Mouse (Mus musculus) midbrain, embryonic 12.5 days (tissue): ENCODE measurements around the gene Aco1. TPM values are rescaled to one million over a fixed set of nuclear protein-coding genes. Genes with fewer than 3 reads are reported as not detected.
A peak's percentile ranks its signal among the peaks of the same experiment; 100 is the strongest.

Experiments used
- ATAC-seq: fragments of 200-750 bp; cut with Nextera tagmentation; 2 replicates; pipeline ENCODE4 v1.8.0; 2017; ENCODE audit warnings: low read depth, moderate TSS enrichment, moderate library complexity; ENCODE audit not compliant: low FRiP score
- H3K27ac ChIP-seq: fragments of 300-500 bp; sonication (generic); replicated peaks from 2 replicates; pipeline ENCODE4 v1.5.1; 2016; ENCODE audit warnings: mild to moderate bottlenecking
- H3K27me3 ChIP-seq: fragments of 300-500 bp; sonication (generic); 2 replicates; pipeline ENCODE4 v1.6.1; 2016; ENCODE audit warnings: mild to moderate bottlenecking
- H3K36me3 ChIP-seq: fragments of 300-500 bp; sonication (generic); 2 replicates; pipeline ENCODE4 v1.6.1; 2016
- H3K4me1 ChIP-seq: fragments of 300-500 bp; sonication (generic); 2 replicates; pipeline ENCODE4 v1.6.1; 2016
- H3K4me2 ChIP-seq: fragments of 300-500 bp; sonication (generic); replicated peaks from 2 replicates; pipeline ENCODE4 v1.6.1; 2016; ENCODE audit warnings: mild to moderate bottlenecking, moderate library complexity
- H3K4me3 ChIP-seq: fragments of 300-500 bp; sonication (generic); 2 replicates; pipeline ENCODE4 v1.5.1; 2016; ENCODE audit warnings: mild to moderate bottlenecking
- H3K9ac ChIP-seq: fragments of 300-500 bp; sonication (generic); replicated peaks from 2 replicates; pipeline ENCODE4 v1.6.1; 2016; ENCODE audit warnings: mild to moderate bottlenecking, moderate library complexity
- H3K9me3 ChIP-seq: fragments of 300-500 bp; sonication (generic); 2 replicates; pipeline ENCODE4 v1.6.1; 2016; ENCODE audit warnings: mild to moderate bottlenecking
- WGBS: fragments of 180-500 bp; shearing (Covaris S2); methylation state at CpG from one replicate; pipeline ENCODE4 v1.1.7; 2016; 5-methylcytosine and 5-hydroxymethylcytosine counted together
- polyA plus RNA-seq: library from polyadenylated mRNA; unstranded; fragments of >200 nt; fragmentation: Nextera tagmentation; extraction: Ambion mirVana; gene quantifications from 2 replicates; pipeline ENCODE4 v1.2.1, GENCODE M21; 2016

Gene Aco1
- polyA plus RNA-seq, 1 experiment from 2014 or later, result 58.7 TPM

DNA sequence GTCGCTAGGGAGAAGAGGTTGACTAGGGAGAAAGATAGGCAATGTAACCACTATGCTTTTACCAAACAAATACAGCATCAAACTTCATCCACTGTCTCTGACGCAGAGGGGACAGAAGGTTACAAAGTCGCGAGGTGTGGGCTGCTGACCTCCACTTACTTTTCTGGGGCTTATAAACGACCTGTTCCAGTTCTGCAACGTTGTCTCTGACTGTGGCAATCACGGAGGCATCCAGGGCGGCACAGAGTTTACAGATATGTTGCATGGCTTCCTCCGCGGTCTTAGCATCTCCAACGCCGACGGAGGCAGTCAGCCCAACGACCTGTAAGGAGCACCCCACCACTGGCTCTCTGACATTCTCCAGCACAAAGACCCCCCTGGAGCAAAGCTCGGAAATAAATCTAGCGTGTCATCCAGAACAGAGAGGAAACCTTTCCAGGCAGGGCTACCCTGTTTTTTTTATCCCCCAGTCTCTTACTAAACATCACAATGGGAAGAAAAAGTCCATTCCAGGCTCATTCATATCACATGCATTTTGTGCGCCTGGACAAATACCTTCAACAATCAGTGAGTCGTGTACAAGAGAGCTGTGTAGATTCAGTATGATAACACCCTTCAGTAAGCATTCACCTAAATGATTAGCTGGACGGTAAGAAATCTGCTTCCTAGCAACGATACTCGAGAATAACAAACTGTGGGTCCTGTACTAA, 79.2 kb downstream of the Aco1 start:
- Histone ChIP-seq H3K4me2 (no peak overlapping the region), H3K9me3 (no peaks in the 10 kb centered on the region), H3K27ac (no peak overlapping the region), H3K36me3 (no peaks in the 10 kb centered on the region), H3K9ac (no peak overlapping the region), H3K4me3 (no peak overlapping the region), H3K4me1 (peaks cover 9% of the 10 kb centered on the region; the same call in 1 of the 2 replicates), H3K27me3 (no peaks in the 10 kb centered on the region; the same call in 1 of the 2 replicates)
- no peak for ATAC-seq
- 45% methylated on average over 21 of the region's 21 CpGs for WGBS

- Histone ChIP-seq H3K9me3 (no peaks in the 10 kb centered on the region), H3K4me3 (no peak overlapping the region), H3K4me1 (no peaks in the 10 kb centered on the region), H3K27me3 (no peaks in the 10 kb centered on the region; the same call in 1 of the 2 replicates), H3K36me3 (no peaks in the 10 kb centered on the region), H3K4me2 (no peak overlapping the region), H3K9ac (no peak overlapping the region), H3K27ac (no peak overlapping the region)
- ATAC-seq, result no peak
- WGBS, result 86% methylated on average over 5 of the region's 5 CpGs
These were observed 83.2 kb downstream of the Aco1 start for GRCm38 (mm10) chr4:40226095-40226494.

DNA sequence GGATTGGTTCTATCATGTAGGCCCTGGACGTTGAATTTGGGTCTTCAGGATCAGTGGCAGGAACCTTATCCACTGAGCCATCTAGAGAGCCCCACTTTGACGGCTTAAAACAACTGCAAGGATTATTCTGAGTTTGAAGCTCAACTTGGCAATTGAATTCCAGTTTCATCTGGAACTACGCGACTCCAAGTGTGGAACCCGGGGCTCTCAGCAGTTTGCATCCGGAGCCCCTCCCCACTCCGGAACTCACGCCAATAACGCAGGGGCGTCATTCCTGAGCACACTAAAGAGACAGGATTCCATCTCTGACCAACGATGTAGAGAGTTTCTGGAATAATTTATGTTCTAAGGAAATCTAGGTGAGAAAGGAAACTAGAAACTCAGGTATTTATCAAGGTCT, 84.2 kb downstream of the Aco1 start:
- Histone ChIP-seq H3K9ac (no peak overlapping the region), H3K36me3 (no peaks in the 10 kb centered on the region), H3K4me2 (no peak overlapping the region), H3K27ac (no peak overlapping the region), H3K4me1 (no peaks in the 10 kb centered on the region), H3K9me3 (no peaks in the 10 kb centered on the region), H3K27me3 (no peaks in the 10 kb centered on the region; the same call in 1 of the 2 replicates), H3K4me3 (no peak overlapping the region)
- no peak for ATAC-seq
- 88% methylated on average over 11 of the region's 11 CpGs for WGBS

DNA sequence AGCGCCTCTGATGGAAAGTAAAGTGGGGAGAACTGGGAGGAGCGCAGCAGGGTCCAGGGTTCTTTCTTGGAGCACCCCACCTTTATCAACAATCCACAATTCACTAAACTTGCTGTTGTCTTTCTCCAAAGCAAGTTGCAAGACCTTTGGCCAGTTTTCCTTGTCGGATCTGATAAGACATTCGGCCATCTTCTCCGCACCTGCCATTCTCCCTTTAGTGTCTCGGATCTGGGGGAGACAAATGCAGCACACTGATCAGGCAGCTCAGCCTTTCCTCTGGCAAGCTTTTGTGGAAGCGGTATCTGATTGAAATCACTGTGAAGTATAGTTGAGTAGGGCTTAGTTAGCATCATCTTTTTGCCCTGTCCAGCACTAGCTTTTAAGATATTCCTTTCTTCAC, 85.0 kb downstream of the Aco1 start:
- no peak for ATAC-seq
- H3K36me3 ChIP-seq, result no peaks in the 10 kb centered on the region
- no peaks in the 10 kb centered on the region for H3K9me3 ChIP-seq
- no peak overlapping the region for H3K4me3 ChIP-seq
- no peak overlapping the region for H3K4me2 ChIP-seq
- H3K9ac ChIP-seq, result no peak overlapping the region
- H3K4me1 ChIP-seq, result no peaks in the 10 kb centered on the region
- 95% methylated on average over 7 of the region's 7 CpGs for WGBS
- no peak overlapping the region for H3K27ac ChIP-seq
- no peaks in the 10 kb centered on the region; the same call in 1 of the 2 replicates for H3K27me3 ChIP-seq

- no peak overlapping the region for H3K27ac ChIP-seq
- no peak overlapping the region for H3K4me2 ChIP-seq
- no peaks in the 10 kb centered on the region for H3K4me1 ChIP-seq
- WGBS, result 88% methylated on average over 6 of the region's 6 CpGs
- no peak for ATAC-seq
- no peak overlapping the region for H3K9ac ChIP-seq
- H3K36me3 ChIP-seq, result no peaks in the 10 kb centered on the region
- no peaks in the 10 kb centered on the region for H3K9me3 ChIP-seq
- H3K4me3 ChIP-seq, result no peak overlapping the region
- H3K27me3 ChIP-seq, result no peaks in the 10 kb centered on the region
These were observed 86.8 kb downstream of the Aco1 start for GRCm38 (mm10) chr4:40229723-40230122.

GRCm38 (mm10) chr4:40233062-40233664, 90.3 kb downstream of the Aco1 start:
- Histone ChIP-seq H3K27ac (no peak overlapping the region), H3K36me3 (no peaks in the 10 kb centered on the region), H3K9ac (no peak overlapping the region), H3K27me3 (no peaks in the 10 kb centered on the region), H3K4me3 (no peak overlapping the region), H3K9me3 (no peaks in the 10 kb centered on the region), H3K4me1 (no peaks in the 10 kb centered on the region), H3K4me2 (no peak overlapping the region)
- ATAC-seq, result no peak
- WGBS, result 92% methylated on average over 7 of the region's 7 CpGs

GRCm38 (mm10) chr4:40234256-40234655, 91.4 kb downstream of the Aco1 start:
- no peak for ATAC-seq
- 79% methylated on average over 6 of the region's 6 CpGs for WGBS
- H3K4me2 ChIP-seq, result no peak overlapping the region
- no peaks in the 10 kb centered on the region for H3K36me3 ChIP-seq
- no peak overlapping the region for H3K9ac ChIP-seq
- H3K27me3 ChIP-seq, result no peaks in the 10 kb centered on the region
- H3K4me1 ChIP-seq, result peaks cover 8% of the 10 kb centered on the region
- no peaks in the 10 kb centered on the region for H3K9me3 ChIP-seq
- H3K4me3 ChIP-seq, result no peak overlapping the region
- H3K27ac ChIP-seq, result no peak overlapping the region

DNA sequence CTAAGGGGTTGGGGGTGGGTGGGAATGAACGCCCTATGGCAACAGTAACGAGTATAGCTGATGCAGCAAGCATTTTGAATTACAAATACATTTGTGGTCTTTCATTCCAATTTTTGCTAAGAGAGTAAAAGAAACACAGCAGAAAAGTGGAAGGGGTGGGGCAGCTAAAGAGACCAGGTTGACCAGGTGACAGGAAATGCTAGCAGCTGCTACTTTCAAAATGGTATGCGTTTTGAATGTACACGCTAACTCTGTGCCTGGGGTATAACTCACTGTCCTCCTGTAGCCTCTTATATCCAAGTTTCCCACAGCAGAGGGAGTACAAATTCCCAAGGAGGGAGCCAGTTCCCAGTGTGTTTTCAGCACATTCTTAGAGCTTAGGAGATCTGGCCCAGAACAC, 93.9 kb downstream of the Aco1 start:
- Histone ChIP-seq H3K4me3 (no peak overlapping the region), H3K9ac (no peak overlapping the region), H3K4me1 (peaks cover 13% of the 10 kb centered on the region), H3K9me3 (no peaks in the 10 kb centered on the region), H3K36me3 (no peaks in the 10 kb centered on the region), H3K4me2 (no peak overlapping the region), H3K27ac (no peak overlapping the region), H3K27me3 (no peaks in the 10 kb centered on the region)
- WGBS, result 85% methylated on average over 4 of the region's 4 CpGs
- no peak for ATAC-seq

GRCm38 (mm10) chr4:40238483-40239408, 95.9 kb downstream of the Aco1 start:
- peaks cover 13% of the 10 kb centered on the region for H3K4me1 ChIP-seq
- no peaks in the 10 kb centered on the region for H3K36me3 ChIP-seq
- peak overlapping the region; percentile 47 for H3K4me3 ChIP-seq
- H3K9me3 ChIP-seq, result no peaks in the 10 kb centered on the region
- H3K27me3 ChIP-seq, result no peaks in the 10 kb centered on the region
- H3K27ac ChIP-seq, result no peak overlapping the region
- under 1% methylated on average over 17 of the region's 17 CpGs for WGBS
- peak overlapping the region; percentile 81 for H3K4me2 ChIP-seq
- H3K9ac ChIP-seq, result peak overlapping the region; percentile 66
- ATAC-seq, result peak; percentile 42; the same call in 1 of the 2 replicates

- peak within 1 kb of the TSS; percentile 47 for H3K4me3 ChIP-seq
- H3K36me3 ChIP-seq, result no peaks in the 10 kb centered on the region
- H3K27ac ChIP-seq, result no peak within 1 kb of the TSS
- H3K9ac ChIP-seq, result peak within 1 kb of the TSS; percentile 66
- peak; percentile 62 for ATAC-seq
- H3K4me2 ChIP-seq, result peak within 1 kb of the TSS; percentile 81
- peaks cover 13% of the 10 kb centered on the region for H3K4me1 ChIP-seq
- H3K9me3 ChIP-seq, result no peaks in the 10 kb centered on the region
- no peaks in the 10 kb centered on the region for H3K27me3 ChIP-seq
- WGBS, result 5% methylated on average over 35 of the region's 35 CpGs
These were observed 96.8 kb downstream of the Aco1 start, which contains the start of gene Ddx58 for GRCm38 (mm10) chr4:40239409-40240271. Gene Ddx58, minus strand, starts transcription at chr4:40239828.

DNA sequence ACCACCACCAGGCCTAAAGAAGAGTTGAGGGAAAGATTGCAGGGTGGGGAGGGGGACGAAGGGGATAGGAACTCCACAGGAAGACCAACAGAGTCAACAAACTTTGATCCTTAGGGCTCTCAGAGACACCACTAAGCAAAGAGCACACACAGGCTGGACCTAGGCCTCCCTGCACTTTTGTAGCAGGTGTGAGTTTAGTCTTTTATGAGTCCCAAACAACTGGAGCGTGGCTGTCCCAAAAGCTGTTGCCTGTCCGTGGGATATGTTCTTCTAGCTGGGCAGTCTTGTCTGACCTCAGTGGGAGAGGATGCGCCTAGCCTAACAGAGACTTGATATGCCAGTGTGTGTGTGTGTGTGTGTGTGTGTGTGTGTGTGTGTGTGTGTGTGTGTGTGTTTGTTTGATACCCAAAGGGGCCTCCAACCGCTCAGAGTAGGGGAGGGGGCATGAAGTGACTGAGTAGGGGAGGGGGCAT, 97.4 kb downstream of the Aco1 start:
- H3K36me3 ChIP-seq, result no peaks in the 10 kb centered on the region
- WGBS, result 50% methylated on average over 5 of the region's 5 CpGs

More for the DNA sequence above, 97.4 kb downstream of the Aco1 start:
- Histone ChIP-seq H3K9ac (no peak overlapping the region), H3K4me1 (peaks cover 13% of the 10 kb centered on the region), H3K27me3 (no peaks in the 10 kb centered on the region), H3K4me3 (peak overlapping the region; percentile 47), H3K4me2 (peak overlapping the region; percentile 81), H3K27ac (no peak overlapping the region), H3K9me3 (no peaks in the 10 kb centered on the region)
- 0 out of 2 replicates have a peak, but pooled peaks have one; percentile 28 for ATAC-seq
